Mouse (Mus musculus) cerebellum, postnatal 14 days (tissue): Measurements from ENCODE around the gene Ap3b2.

Experiments
- DNase-seq, 2 experiments: peaks; one replicate each; pipeline ENCODE4 v3.0.0; 2021; ENCODE audit warnings: mixed read lengths in 2 of 2

Ap3b2 gene

GRCm38 (mm10) chr7:81475221-81475620 is 18.5 kb downstream of the Ap3b2 start:
- DNase-seq, result no peak

GRCm38 (mm10) chr7:81464906-81465450 is 28.7 kb downstream of the Ap3b2 start:
- DNase-seq, result peak in 1 of 2 experiments; percentile 1

GRCm38 (mm10) chr7:81464116-81464515 is 29.6 kb downstream of the Ap3b2 start:
- no peak for DNase-seq

GRCm38 (mm10) chr7:81462815-81463214 is 30.9 kb downstream of the Ap3b2 start:
- no peak for DNase-seq

- DNase-seq, result peak; percentile 66 to 75
Measured at GRCm38 (mm10) chr7:81455155-81455651, 38.5 kb downstream of the Ap3b2 start, which contains the start of gene Cpeb1. Cpeb1 (minus strand) TSS chr7:81455465.

- peak; percentile 53 to 63 for DNase-seq
Measured at GRCm38 (mm10) chr7:81454331-81455039, 39.2 kb downstream of the Ap3b2 start.

- peak; percentile 43 to 50 for DNase-seq
Measured at GRCm38 (mm10) chr7:81453443-81454274, 40.1 kb downstream of the Ap3b2 start.

- peak; percentile 25 to 41 for DNase-seq
Measured at GRCm38 (mm10) chr7:81452971-81453441, 40.7 kb downstream of the Ap3b2 start.
